Mouse (Mus musculus): ENCODE data around the gene 2310030G06Rik. TPM values are rescaled to one million over a fixed set of nuclear protein-coding genes. Genes with fewer than 3 reads are reported as not detected.
A peak's percentile ranks its signal among the peaks of the same experiment; 100 is the strongest.

The 2310030G06Rik gene
- polyA plus RNA-seq, 1 experiment, result 41.1 TPM

DNA sequence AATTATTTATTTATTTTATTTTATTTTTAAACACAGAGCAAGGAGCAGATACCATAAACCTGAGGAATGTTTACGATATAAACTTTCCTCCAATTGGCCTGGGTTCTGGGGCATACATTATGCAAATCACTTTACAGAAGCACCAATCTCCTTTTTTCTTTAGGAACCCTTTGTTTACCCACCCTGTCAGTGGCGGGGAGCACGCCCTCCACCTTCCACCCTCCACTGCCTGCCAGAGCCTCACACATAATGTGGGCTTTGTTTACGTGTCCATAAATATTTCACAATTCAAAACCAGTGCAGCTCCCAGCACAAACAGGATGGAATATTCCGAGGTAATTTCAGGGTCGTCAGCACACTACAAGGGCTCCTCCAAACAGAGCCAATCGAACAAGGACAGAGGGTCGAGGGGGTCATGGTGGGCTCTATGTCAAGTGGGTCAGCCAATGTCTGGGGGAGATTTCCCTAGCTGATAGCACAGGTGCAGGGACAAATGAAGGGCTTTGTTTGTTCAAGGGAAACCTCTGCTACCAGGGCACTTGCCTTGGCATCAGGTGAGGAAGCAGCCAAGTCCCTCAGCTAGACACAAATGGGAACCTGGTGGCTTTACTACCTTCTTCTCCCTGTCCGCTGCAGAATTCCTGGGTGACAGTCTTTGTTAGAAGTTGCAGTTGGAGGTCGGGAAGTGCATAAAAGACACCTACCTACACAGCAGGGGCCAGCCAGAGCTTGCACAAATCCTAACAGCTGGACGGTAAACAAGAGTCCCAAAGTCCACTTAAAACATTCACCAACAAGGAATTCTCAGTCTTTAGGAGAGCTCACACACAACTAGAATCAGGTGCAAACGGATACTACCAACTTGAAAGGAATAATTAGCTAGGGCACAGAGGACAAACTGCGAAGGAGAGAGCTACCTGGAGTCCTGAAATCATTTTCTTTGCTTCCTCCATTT, 53.4 kb downstream of the 2310030G06Rik start:
- H3K4me3 ChIP-seq (ENCODE audit: insufficient read depth, low read depth, low read length), result peak overlapping the region; percentile 33
- H3K36me3 ChIP-seq (ENCODE audit: control insufficient read depth, insufficient read depth, low read length), result no peaks in the 10 kb centered on the region
- WGBS, result 23% methylated on average over 13 of the region's 13 CpGs
- no peaks in the 10 kb centered on the region; the same call in 1 of the 2 replicates for H3K4me1 ChIP-seq (ENCODE audit: control insufficient read depth, insufficient read depth, low read length)
- no peaks in the 10 kb centered on the region for H3K27me3 ChIP-seq (replicated peaks; ENCODE audit: control insufficient read depth, insufficient read depth, low read length)
- peak; percentile 72 for DNase-seq
- no peak for TF ChIP-seq POLR2A (IDR thresholded peaks at IDR 0.05; ENCODE audit: low read depth, low read length)
- no peak for TF ChIP-seq CTCF (conservative IDR thresholded peaks at IDR 0.05; ENCODE audit: insufficient read depth, insufficient read length, low read depth, low read length)
- peak overlapping the region; percentile 34; the same call in 1 of the 2 replicates for H3K27ac ChIP-seq (ENCODE audit: insufficient read depth, low read depth, low read length)

Other genes starting within 250 kb of the 2310030G06Rik start
- gene Pts, start 217.8 kb downstream of the 2310030G06Rik start, polyA plus RNA-seq (2012; rRNA removed), result 50.2 and 58.6 TPM in 2 replicates
- 1.4 and 2.2 TPM in 2 replicates for gene Il18, start 191.7 kb downstream of the 2310030G06Rik start, polyA plus RNA-seq (2012; rRNA removed)
- gene Bco2, start 191.4 kb downstream of the 2310030G06Rik start, polyA plus RNA-seq (2012; rRNA removed), result 4.6 and 5.3 TPM in 2 replicates
- gene Tex12, start 185.2 kb downstream of the 2310030G06Rik start, polyA plus RNA-seq (2012; rRNA removed), result not detected in 2 replicates
- gene Sdhd, start 142.7 kb downstream of the 2310030G06Rik start, polyA plus RNA-seq (2012; rRNA removed), result 541 and 551 TPM in 2 replicates
- gene Timm8b, start 142.6 kb downstream of the 2310030G06Rik start, polyA plus RNA-seq (2012; rRNA removed), result 292 and 335 TPM in 2 replicates
- 2.1 and 2.7 TPM in 2 replicates for gene Pih1d2, start 129.2 kb downstream of the 2310030G06Rik start, polyA plus RNA-seq (2012; rRNA removed)
- gene Nkapd1, start 129.1 kb downstream of the 2310030G06Rik start, polyA plus RNA-seq (2012; rRNA removed), result 4.1 and 5.1 TPM in 2 replicates
- gene Dlat, start 86.8 kb downstream of the 2310030G06Rik start, polyA plus RNA-seq (2012; rRNA removed), result 60.8 and 70.8 TPM in 2 replicates
- gene Dixdc1, start 7.0 kb downstream of the 2310030G06Rik start, polyA plus RNA-seq (2012; rRNA removed), result 4.6 and 5.3 TPM in 2 replicates
- gene Cryab, start 4.8 kb upstream of the 2310030G06Rik start, polyA plus RNA-seq (2012; rRNA removed), result 548 and 676 TPM in 2 replicates
- 20.0 and 21.1 TPM in 2 replicates for gene Hspb2, start 5.8 kb upstream of the 2310030G06Rik start, polyA plus RNA-seq (2012; rRNA removed)
- 3.6 and 4.3 TPM in 2 replicates for gene Fdxacb1, start 21.7 kb upstream of the 2310030G06Rik start, polyA plus RNA-seq (2012; rRNA removed)
- 20.3 and 21.3 TPM in 2 replicates for gene Alg9, start 28.5 kb upstream of the 2310030G06Rik start, polyA plus RNA-seq (2012; rRNA removed)
- 97.4 and 111 TPM in 2 replicates for gene 1110032A03Rik, start 29.0 kb upstream of the 2310030G06Rik start, polyA plus RNA-seq (2012; rRNA removed)
- gene Ppp2r1b, start 98.8 kb upstream of the 2310030G06Rik start, polyA plus RNA-seq (2012; rRNA removed), result 10.2 and 13.0 TPM in 2 replicates